Mouse (Mus musculus) c-Kit-positive CD71-positive TER-119-negative erythroid progenitor cells, embryonic 14.5 days (primary cell): ENCODE data around the gene Mpst.

Source experiments
- DNase-seq: peaks from one replicate; pipeline ENCODE4 v3.0.0-alpha.2; 2013; ENCODE audit warnings: low read depth

The Mpst gene

DNA sequence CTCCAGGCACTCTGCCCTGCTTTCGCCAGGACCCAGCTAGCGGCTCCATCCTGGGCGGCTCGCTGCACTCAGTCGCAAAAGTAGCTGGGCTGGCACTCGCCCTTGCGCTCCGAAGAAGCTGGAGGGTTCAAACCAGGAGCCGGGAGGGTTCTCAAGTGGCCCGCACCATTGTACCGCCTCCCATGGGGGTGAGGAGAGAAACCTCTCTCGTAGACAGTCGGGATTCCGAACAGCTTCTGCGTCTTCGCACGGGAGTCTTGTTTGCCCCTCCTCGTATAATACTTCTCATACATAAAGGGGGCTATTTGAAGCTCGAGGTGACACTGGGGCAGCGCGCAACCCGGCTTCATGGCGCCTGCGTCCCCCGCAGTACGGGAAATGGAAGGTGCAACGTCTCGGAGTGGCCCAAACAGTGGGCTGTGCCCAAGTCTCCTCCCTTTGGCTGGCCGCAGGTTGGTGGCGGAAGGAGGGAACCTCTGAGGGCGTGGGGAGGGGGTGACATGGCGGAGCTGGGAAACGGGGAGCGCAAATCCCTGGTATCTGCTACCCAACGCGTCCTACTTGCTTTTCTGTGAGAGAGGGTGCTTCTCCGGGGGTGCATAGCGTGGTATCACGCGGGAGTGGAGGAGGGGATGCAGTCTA is at the start of gene Mpst:
TSS of gene Mpst (plus strand) at position 124 of the 642 bp plus-strand sequence.
- peak; percentile 81 for DNase-seq

DNA sequence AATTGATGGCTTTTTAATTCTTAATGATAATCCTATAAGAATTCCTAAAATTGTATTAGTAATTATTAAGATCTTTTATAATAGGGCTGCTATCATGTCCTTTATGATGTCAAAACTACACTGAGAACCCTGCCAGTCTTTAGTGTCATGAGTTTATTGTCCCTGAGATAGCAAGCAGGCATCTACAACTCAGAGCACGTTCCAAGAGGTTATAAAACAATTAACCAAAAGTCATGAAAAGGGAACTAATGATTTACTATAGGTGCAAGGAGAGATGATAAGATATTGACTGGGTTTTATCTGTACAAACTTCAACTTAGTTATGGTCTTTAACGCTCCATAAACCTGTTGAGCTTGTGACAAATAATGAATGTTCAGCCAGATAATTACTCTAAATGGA is 40.3 kb upstream of the Mpst start:
- no peak for DNase-seq

DNA sequence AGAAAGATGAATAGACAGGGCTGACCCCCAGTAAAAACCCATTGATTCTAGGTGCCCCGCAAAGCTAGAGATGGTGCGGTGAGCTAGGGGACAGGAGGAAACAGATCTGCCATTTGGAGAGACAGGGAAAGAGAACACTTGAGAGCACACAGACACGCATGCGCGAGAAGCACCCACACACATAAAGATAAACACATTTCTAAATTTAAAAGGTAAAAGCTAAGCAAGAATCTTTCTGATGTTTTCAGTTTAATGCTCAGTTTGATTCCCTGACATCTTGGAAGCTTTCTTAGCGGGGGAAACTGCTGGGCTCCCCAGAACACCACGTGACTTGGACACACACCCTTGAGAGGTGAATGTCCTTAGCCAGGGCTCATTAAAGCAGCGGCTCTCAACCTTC is 39.3 kb upstream of the Mpst start:
- DNase-seq = no peak

DNA sequence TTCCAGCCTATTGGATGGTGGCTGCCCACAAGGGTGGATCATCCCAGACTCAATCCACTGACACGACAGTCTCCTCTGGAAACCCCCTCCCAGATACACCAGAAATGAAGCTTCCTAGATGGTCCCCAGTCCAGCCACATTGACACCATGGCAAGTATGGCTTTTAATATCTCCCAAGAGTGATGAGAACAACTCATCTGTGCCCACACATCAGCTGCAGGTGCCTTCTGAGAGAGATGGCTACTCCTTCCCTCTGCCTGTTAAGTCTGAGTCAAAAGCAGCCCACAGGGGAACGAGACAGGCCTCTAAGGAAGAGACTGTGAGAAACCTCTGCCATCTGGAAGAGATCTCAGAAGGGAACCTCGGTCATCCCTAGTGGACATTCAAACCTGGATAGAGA is 38.4 kb upstream of the Mpst start:
- no peak for DNase-seq

DNA sequence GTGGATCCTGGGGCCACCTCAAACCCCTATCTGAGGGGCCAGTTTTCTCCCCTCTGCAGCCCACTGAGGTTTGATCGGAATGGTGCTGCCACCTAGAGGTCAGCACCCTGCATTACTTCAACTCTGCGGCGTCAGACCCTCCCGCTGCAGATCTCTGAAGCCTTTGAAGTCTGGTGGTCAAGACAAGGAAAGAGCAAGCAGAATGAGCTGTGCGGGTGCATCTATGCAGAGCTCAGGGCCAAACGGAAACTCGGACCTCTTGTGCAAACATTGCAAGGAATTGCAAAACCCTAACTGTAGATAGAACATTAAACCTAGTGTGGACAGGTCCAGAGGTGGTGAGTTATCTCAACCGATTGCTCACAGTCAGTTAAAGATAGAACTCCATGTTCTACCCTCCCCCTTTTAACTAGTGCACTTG is 37.3 kb upstream of the Mpst start:
- peak; percentile 16 for DNase-seq

DNA sequence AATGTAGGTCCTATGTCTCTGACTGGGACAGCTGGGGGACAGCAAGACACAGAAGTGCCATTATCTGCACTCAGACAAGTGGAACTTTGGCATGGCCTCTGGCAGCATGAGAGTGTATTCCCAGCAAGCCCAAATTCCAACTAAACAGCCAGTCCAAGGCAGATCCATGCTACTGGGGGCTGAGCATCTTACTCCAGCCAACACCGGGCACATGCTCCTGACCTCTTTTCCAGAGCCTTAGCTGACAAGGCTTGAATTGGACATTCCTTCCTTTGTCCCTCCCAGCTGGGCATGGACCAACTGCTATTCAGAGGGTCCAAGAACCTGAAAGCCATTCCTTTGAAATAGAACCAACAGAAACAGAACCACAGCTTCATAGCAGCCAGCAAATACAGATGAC is 36.6 kb upstream of the Mpst start:
- DNase-seq = no peak

DNA sequence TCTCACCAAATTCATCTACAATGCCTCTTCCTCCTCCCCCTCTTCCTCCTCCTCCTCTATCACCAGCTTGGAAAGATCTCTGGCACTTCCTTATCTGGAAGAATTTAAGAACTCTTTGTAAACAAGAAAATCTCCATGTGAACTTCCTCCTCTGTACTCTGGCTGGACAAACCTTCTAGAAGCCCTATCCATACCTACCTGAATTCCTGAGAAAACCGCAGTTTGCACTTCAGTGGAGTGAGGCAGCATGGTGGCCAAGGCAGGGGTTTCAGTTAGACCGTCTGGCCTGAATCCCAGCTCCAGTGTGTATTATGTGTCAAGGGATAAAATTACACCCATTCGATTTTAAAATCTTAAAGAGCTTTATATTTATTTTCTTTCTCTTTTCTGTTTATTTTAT is 33.4 kb upstream of the Mpst start:
- DNase-seq = no peak

DNA sequence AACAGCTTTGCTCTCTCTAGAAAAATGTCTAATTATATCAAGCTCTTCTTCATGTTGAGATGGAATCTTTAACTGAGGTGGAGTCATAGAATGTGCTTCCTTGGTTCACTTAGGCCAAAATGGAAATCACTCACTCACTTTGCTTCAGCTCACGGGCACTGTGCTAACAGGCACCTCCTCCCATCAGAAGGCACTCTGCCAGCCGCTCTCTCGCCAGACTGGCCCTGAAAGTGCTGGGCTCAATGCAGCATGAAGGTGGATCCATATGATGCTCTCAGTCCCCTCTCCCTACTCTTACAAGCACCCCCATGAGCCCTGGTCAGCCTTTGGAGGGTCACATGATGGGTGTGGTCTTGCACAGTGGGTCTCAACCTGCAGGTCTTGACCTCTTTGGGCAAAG is 32.0 kb upstream of the Mpst start:
- DNase-seq = no peak

DNA sequence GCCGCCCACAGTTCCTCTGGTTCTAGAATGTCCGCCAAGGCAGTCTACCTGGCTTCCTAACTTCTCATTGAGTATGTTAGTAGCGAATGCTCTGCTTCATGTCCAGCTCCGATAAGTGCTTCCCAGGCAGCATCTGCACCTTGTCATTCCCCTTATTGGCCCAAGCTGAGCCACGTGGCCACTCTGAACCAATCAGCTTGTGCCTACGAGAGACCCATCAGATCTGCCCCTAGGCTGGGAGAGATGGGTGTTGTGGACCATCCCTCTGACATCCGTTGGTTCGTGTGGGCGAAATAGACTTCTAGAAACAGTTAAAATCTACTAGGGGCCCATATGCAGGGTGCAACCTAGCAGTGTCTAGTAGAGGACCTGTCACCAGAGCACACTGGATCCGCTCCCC is 28.4 kb upstream of the Mpst start:
- no peak for DNase-seq

DNA sequence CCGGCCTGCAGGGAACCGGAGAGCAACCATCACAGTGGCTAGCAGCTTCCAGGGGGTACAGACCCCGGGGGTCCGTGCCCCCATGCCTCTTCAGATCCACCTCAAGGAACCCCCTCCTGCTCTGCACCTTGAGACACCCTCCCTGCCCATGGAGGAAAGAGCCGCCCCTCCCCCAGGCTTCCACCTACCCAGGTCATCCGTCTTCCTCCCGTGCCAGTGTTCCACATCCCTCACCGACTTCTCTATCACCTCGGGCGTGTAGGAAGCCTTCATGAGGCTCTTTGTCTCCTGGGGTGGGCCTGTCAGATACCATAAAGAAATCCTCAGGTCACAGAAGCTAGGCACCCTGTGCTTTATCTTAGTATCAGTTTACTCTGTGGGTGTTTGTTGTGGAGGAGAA is 27.7 kb upstream of the Mpst start:
- no peak for DNase-seq

DNA sequence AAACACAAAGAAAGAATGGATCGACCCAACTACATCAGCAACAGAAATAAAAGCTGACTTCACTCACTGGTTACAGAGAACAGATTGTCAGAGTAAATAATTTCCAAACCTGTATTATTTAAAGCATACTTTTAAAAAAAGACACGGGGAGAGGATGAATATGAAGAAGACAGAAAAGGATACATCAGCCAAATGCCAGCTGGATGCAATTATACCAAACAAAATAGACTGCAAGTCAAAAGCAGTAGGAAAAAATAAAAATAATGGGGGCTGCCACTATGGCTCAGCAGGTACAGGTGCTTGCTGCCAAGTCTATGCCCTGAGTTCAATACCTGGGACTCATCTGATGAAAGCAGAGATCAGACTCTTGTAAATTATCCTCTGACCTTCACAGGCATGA is 26.0 kb upstream of the Mpst start:
- no peak for DNase-seq

DNA sequence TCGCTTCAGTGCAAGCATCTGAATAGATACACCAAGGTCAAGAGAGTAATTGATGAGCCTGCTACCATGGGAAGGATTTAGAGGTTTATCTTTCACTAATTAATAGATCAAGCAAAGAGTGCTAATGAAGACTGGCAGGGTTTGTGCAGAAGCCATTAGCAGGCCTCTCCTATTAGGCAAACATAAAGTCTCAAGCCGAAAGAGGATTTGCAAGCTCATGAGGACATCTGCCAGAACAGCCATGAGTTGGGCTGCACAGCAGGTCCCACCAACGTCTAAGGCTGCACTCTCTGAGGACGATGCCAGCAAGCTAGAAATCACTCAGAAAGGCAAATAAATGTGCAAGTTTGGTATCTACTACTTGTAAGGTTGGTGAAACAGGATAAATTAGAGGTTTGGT is 25.5 kb upstream of the Mpst start:
- DNase-seq = no peak

DNA sequence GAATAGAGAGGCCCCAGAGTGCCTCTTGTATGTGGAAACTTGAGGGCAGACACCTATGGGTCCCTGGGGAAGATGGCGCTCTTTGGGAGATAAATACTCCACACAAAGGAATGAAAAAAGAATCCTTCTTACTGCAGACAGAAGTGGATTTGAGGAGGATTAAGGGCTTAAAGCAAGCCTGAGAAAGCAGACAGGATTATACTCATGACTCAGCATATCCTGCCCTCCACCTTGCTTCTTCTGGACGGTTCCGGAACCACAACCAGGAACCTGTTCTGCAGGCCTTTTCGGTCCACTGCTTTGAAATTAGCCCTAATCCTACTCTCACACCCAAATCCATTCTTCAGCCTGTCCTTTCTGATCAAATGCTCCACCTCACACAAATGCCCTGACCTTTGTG is 24.1 kb upstream of the Mpst start:
- no peak for DNase-seq

DNA sequence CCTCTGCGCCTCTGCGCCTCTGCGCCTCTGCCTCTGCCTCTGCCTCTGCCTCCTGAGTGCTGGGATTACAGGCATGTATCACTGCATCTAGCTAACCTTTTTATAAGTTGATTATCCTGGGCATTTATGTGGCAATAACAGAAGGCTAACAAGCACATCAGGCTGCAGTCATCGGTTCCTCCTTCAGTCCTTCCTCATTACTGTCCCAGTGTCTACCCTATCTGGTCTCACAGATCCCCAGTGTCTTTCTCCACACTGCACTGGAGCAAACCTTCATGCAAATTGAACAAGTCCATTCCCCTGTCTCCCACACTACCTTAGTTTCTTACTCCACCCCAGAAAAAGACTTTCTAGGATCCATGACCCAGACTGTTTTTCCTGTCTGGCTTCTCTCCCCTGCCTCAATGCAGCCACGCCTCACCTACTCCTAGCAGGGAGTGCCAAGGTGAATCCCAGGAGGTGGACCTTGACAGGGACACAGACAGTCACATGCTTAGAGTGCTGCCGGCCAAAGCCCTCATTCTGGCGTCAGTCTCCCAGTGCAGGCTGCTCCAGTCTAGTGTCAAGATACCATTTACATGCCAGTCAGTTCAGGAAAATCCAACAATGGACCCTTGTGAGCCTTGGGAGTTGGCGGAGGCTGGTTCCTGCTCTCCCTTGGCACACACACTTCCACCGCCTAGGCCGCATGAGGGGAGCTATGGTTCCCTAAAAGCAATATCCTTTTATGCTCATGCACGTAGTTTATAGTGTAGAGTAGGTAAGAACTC is 22.6 kb upstream of the Mpst start:
- no peak for DNase-seq

DNA sequence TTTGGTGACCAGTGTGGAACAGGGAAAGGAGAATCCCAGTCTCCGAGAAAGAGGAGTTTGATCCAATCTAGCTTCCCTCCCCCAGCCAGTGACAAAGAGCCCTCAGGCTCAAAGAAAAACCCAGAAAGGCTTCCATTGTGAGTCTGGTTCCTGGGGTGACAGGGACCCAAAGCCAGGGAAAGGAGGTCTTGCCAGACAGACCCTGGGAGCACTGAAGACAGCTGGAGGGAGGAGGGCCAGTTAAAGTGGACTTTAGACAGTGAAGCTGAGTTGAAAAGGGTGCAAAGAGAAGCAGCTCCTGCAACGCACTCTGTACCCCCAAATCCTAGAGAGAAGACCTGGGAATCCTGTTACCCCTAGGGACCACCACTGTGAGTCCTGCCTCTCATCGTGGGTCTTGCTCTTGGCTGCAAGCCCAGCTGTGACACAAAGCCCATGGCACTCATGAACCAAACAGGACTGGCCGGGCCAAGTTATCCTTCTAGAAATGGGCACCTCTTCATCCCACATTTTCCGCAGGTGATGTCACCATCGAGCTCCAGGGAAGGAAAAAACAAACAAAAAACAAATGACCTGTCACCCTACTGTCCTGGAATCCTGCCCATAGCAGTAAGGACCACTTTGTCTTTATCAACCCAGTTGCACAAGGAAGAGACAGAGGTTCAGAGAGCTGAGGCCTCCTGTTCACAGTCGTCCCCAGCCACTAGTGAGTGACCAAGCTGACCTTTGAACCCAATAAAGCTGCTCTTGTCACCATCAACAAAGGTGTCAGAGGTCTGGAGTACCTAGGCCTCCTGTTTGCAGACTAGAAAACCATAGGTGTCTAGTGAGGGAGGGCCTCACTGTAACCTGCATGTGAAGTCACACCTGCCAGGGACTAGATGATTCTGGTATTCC is 21.7 kb upstream of the Mpst start:
- no peak for DNase-seq

DNA sequence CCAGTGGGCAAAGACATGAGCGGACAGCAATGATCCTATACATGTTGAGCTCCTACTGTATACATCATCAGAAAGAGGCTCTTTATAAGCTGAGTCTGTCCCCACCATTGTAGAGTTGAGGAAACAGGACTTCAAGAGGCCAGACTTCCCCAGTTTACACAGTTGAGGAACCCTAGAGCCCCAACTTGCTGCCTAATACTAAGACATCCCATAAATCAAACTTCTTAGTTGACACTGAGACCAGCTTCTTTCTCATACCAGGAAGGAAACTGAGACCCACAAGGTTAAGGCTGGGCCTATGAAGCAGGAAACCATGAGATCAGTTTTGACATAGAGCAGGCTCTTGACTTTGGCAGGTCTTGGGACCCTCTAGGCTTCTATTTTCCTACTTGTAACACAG is 20.7 kb upstream of the Mpst start:
- DNase-seq = no peak

DNA sequence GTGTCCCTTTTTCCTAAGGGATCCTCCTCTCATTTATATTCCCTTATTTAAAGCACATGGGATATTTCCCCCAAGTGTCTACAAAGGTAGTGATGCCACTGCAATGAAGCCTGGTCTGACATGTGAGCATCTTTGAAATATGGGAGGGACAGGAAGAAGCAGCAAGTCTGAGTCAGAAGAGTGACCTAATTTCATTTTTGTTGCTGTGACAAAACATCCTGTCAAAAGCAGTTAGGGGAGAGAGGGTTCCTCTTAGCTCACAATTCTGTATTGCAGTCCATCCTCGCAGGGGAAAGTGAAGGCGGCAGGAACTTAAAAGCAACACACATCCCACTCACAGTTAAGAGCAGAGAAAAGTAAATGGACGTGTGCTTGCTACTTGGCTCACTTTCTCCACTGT is 15.4 kb upstream of the Mpst start:
- DNase-seq = no peak

DNA sequence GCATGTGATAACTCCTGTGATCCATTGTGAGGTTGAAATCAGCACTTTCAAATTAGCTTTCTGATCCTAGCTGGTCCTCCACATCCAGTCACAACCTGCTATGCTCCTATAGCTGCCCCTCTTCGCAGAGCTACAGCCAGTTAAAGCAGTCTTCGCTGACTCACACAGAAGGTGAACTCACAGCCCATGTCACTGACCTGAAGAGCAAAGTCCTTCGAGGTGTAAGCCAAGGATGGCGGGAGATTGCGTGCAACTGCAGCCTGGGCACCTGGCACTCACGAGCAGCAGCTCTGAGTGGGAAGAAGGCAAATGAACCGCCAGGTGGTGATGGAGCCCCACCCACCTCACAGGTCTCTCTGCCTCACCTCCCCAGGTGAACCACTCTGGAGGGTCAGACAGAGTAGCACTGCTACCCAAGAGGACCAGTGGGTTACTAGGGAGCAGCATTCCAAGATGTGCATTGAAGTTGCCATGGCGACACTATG is 10.7 kb upstream of the Mpst start, which contains the start of gene Tex33:
TSS of gene Tex33 (minus strand) at position 435 of the 485 bp plus-strand sequence.
- no peak for DNase-seq

DNA sequence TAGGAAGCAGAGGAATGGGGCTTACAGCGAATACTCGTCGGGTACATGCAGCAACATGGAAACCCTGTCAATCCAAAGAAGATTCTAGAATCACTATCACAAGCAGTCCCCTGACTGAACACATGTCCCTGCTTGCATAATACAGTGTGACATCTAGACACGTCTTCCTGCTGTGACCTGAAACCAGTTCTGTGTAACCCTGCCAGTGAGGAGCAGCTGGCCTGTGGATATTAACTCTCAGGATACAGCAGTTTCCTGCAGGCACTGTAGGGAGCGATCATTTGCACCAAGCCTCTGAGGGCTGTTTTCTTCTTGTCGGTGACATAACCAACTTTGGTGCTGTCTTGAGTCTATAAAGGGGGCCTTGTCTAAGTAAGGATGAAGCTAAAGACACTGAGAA is 4.9 kb upstream of the Mpst start:
- DNase-seq = no peak

DNA sequence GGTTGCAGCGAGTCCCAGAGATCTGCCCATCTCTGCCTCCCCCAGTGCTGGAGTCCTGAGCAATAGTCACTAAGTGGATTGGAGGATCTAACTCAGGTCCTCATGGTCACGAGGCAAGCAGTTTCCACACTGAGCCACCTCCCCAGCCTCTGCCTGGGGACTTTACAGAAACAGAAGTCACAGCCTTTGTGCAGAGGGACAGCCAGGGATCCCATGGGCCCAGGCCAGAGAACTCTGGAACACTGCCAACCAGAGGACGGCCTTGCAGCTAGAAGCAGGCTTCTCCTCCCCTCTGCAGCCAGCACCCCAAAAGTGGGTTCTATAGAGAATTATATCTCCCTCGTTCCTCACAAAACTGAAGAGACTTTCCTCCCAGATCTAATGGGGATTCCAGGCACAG is 4.3 kb upstream of the Mpst start:
- DNase-seq = no peak

DNA sequence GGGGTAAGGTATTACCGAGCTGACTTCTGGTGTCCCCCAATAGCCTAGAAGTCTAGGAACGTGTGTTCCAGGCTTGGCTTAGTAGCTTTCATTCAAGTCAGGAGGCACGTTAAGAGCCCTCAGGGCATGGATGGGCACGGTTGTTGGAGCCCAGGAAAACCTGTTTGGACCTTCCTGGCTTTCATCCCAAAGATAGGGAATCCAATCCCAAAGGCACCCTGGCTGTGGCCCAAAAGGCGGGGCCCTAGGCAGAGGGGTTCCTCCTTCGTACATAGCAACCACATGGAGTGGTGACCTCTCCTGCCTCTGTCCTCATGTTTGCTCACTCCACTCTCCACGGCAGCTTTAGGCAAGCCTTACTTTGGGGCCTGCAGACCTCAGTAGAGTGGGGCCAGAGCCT is 3.8 kb upstream of the Mpst start:
- DNase-seq = no peak

DNA sequence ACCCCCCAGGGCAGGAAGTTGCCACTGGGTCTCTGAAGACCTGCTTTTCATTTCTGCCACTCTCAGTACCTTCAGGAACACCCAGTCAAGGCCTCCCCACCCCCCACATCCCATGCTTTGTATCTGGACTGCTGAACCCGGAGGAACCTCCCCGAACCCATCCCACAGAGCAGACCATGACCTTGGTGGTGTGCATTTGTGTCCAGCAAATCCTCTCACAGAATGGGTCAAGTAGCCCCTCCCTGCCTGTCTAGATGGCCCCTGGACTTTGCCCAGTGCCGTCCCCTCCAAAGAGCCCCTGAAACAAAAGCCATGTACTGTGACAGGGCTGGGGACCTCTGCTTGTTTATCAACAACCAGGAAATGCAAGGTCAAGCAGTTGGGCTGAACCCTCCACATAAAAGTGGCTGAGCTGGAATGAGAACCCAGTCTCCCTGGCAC is 2.9 kb upstream of the Mpst start:
- no peak for DNase-seq

DNA sequence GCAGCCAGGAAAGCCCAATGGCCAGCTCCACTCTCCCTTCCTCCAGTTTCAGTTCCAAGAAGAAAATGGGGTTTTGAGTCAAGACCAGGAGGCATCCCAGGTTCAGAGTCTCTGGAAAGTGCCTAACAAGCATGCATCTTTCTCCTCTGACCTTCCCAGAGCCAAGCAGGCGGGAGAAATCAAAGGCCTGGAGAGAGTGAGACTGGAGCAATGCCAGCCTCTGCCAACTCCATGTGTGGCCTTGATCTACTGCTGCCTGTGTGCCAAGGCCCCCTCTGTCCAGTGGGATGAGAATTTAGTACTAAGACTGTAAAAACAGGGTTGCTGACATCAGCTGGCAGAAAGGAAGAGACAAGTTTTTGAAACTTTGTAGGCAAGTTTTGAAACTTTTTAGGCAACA is 2.3 kb upstream of the Mpst start:
- no peak for DNase-seq
